Mouse (Mus musculus) liver, adult 2 months (tissue): ENCODE results near the gene Sorcs3.

Experiments used
- CTCF ChIP-seq: fragments of 200-500 bp; IDR thresholded peaks from 2 replicates; pipeline ENCODE4 v1.5.1; 2011; ENCODE audit warnings: low read depth, low read length, control low read depth
- POLR2A ChIP-seq: fragments of 200-500 bp; IDR thresholded peaks from 2 replicates; pipeline ENCODE4 v1.6.1; 2011; ENCODE audit warnings: low read length, control low read depth; ENCODE audit not compliant: insufficient read depth; ENCODE audit errors: extremely low read depth

DNA sequence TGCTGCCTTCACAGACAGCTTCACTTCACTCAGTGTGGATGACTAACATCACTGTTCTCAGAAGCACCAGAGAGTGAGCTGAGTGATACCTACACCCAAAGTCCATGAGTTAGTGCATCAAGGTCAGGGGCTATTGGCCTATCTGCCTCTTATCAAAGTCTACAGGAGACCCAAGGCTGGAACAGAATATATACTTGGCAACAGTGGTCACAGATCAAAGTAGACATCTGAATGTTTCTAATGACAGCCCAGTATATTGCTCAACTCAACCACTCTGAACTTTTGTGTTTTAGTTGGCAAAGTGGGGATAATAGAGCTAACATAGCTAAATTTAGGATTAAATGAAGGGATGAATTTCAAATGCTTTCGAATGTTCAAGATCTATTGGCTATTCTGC is 501.1 kb downstream of the Sorcs3 start:
- TF ChIP-seq POLR2A = no peak
- no peak for TF ChIP-seq CTCF
